Mouse (Mus musculus): ENCODE measurements around the gene Blm. TPM values are rescaled to one million over a fixed set of nuclear protein-coding genes. Genes with fewer than 3 reads are reported as not detected.

Blm gene
- 53.5 and 82.0 TPM in 2 replicates for total RNA-seq (2015; ENCODE audit: low replicate concordance)
- 52.8 and 54.9 TPM in 2 replicates for total RNA-seq (2017; ENCODE audit: low replicate concordance)

DNA sequence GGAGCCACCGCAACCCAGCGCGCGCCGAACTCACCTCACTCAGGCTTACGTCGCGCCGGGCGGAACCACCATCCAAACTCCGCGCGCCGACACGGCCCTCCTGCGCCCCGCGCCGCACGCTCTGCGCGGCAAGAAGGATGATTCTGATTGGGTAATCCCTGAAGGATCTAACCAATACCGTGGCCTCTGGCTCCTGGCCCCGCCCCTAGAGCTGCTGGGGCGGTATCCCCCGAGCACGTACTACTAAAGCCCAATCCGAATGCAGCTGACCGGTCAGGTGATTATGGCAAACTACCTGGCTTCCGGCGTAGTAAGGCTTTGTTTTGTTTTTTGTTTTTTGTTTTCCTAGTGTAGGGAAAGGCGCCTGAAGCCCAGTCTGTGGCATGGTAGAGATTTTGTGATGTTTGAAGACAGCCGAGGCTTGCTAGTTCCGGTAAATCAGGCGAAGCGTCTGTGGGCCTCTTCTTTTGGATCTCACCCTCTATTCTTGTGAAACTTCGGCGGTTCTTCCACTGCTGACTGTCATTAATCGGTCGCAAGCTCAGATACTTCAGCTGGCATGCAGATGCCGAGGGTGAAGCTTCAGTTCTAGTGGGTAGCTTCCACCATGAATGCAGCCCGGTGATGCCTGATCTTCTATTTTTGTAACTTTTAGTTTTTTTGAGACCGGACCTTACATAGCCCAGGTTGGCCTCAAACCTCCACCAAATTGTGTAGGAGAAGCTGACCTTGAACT lies at the start of gene Blm:
Blm (minus strand) TSS at position 111 of the 736 bp plus-strand sequence.
- ATAC-seq (replicated peaks; ENCODE audit: low FRiP score, poor library complexity, severe bottlenecking): peak; percentile 91

DNA sequence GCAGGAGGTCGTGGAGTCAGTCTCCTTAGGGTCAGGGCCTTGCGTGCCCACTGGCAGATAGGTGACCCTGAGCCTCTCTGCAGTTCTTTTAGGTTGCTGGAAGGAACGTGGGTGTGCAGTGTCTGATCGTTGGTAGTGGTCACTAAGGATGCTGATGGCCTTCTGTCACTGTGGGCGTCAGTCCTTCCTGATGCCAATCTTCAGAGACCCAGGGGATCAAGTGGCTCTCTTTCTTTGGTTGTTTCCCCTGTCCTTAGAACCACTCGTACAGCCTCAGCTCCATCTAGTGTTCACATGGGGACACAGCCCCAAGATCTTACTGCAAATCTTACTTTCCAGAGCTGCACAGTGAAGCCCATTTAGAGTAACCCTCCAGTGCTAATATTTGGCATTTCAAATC lies 49.1 kb upstream of the Blm start:
- peak; percentile 36; the same call in 1 of the 2 replicates for ATAC-seq (replicated peaks; ENCODE audit: low FRiP score, poor library complexity, severe bottlenecking)

GRCm38 (mm10) chr7:80582821-80583451 lies 48.0 kb upstream of the Blm start:
- no peak for ATAC-seq (replicated peaks; ENCODE audit: low FRiP score, poor library complexity, severe bottlenecking)

DNA sequence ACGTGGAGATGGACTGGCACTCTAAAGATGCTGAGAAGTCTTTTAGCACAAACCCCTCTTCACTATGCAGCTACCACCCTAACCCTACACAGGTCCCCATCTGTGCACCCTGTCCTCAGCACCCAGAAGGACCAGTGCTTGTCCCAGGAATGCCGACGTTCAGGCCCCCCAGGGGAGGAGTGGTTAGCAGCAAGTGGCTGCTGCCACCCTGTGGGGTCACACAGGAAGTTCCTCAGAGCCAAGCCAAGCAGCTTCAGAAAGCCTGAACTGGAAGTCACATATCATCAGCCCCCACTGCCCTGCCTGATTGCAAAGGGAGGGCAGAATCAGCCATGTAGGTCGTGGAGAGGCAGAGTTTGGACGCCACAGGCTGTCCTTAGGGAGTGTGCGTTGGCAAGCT lies 45.4 kb upstream of the Blm start:
- ATAC-seq (replicated peaks; ENCODE audit: low FRiP score, poor library complexity, severe bottlenecking): no peak

DNA sequence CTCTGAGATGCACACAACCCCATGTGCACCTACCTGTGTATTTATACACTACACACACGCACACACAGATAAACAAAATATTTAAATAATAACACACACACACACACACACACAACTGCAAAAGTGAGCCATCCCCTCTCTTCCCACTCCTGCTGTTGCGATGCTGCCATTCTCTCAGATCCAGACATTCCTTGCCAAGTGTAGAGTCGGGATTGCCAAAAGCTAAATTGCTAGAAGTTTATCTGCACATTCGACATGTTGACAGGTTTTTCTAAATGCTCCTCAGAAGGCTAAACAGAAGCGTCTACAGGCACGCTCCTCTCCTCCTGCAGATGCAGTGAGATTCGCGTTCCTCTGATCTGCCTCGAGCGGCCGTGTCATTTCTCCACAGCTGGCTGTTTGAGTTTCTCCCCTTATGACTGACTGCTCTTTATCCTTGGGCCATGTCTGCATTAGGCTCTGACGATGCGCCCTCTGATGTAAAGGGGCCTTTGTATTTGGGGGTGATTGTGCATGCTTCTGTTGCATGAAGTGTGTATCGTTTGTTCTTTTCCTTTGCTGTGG lies 42.6 kb upstream of the Blm start:
- no peak for ATAC-seq (replicated peaks; ENCODE audit: low FRiP score, poor library complexity, severe bottlenecking)

DNA sequence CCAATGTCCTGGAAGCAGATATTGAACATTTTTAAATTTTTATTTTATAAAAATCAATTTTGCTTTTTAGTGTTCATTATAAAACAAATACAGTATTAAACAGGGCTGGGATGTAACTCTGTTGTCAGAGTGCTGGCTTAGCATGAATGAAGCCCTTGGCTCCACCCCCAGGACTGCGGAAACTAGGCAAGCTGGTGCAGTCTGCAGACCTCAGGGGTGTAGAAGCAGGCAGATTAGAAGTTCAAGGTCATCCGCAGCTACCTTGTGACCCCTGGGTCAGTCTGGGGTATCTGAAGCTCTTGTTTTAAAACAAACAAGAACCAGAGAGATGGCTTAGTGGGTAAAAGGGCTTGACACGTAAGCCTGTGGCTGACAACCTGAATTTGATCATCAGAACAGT lies 41.7 kb upstream of the Blm start:
- ATAC-seq (replicated peaks; ENCODE audit: low FRiP score, poor library complexity, severe bottlenecking): no peak

- no peak for ATAC-seq (replicated peaks; ENCODE audit: low FRiP score, poor library complexity, severe bottlenecking)
Observed at GRCm38 (mm10) chr7:80575750-80576149, 40.8 kb upstream of the Blm start.

GRCm38 (mm10) chr7:80573076-80573475 lies 38.2 kb upstream of the Blm start:
- no peak for ATAC-seq (replicated peaks; ENCODE audit: low FRiP score, poor library complexity, severe bottlenecking)

DNA sequence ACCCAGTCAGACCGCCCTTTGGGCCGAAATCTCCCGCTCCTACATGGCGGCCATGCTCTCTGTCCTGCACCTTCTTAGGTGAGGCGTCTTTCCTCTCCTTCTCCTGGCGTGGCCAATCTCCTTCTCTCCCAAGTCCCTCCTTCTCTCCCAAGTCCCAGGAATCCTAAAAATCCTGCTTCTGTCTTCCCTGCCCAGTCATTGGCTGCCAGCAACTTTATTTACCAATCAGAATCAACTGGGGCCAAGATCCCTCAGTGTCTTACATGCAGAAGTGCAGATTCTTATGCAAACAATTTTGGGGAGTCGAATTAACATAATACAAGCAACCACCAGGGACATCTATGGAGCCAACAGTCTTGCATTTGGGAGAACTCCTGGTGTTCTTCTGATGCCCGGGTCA lies 33.1 kb upstream of the Blm start:
- ATAC-seq (replicated peaks; ENCODE audit: low FRiP score, poor library complexity, severe bottlenecking): no peak

DNA sequence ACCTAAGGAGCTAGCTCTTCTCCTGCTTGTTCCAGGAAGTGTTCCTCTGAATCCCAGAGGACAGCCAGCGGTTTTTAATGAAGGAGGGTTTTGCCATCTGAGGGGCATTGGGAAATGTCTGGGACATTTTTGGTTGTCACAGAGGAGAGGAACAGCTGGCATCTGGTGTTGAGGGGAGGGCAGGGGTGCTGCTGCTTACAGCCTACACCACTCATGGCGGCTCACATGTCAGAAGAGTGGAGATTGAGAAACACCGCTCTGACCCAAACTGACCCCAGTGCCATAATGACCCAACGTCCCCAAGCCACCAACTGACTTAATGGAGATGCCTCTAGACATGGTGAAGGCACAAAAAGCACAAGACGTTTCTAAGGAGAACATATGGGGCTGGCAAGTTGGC lies 27.0 kb upstream of the Blm start:
- no peak for ATAC-seq (replicated peaks; ENCODE audit: low FRiP score, poor library complexity, severe bottlenecking)

DNA sequence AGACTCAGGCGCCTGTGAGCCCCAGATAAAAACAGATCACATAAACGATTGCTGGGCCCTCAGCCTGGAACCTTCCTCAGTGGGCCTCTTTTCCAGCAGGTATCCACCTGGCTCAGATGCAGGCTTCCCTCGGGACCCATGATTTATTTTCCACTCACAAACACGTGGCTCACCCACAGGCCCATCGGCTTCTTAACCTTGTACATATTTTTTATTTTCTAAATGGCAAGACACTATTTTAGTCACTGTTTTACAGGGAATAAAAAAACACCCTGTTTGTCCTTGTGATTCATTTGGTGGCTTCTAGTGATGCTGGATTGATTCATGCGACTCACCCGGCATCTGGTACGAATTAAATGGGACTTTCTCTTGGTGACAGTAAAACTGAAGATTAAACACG lies 26.4 kb upstream of the Blm start:
- ATAC-seq (replicated peaks; ENCODE audit: low FRiP score, poor library complexity, severe bottlenecking): no peak

DNA sequence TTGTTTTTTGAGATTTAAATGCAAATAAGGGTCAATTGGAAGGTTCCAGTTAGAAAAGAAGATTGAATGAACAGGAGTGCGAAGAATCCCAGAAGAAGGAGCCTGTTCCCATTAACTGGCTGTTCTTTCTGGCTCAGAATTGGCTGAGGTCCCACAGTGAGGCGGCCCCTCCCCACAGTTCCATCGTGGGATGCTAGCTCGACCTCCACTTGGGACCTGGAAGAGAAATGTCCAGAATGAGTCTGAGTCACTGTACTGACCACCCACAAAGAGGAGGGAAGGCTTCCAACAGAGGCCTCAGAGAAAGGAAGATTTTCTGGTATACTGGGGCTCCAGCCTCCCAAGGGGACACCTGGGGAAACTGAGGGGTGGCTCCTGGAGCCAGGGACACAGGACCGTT lies 23.7 kb upstream of the Blm start:
- ATAC-seq (replicated peaks; ENCODE audit: low FRiP score, poor library complexity, severe bottlenecking): no peak

DNA sequence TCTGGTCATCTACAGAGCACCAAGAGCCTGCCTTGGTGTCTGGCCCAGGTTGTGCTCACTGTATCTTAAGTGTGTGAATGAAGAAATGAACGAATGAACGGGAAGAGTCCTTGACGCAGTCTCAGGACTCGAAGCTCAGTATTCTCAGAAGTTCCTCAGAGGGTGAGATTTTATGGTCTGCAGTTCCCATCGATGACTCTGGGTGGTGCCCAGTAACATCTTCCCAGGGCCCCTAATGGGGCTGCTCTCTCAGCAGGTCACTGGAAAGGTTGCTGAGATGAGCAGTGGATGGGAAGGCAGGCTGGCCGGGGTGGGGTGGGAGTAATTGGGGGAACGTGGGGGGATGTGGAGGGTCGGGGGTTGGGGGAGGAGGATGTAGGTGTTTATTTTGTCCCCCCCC lies 23.2 kb upstream of the Blm start:
- no peak for ATAC-seq (replicated peaks; ENCODE audit: low FRiP score, poor library complexity, severe bottlenecking)

- ATAC-seq (replicated peaks; ENCODE audit: low FRiP score, poor library complexity, severe bottlenecking): no peak
Observed at GRCm38 (mm10) chr7:80557161-80557560, 22.2 kb upstream of the Blm start.

DNA sequence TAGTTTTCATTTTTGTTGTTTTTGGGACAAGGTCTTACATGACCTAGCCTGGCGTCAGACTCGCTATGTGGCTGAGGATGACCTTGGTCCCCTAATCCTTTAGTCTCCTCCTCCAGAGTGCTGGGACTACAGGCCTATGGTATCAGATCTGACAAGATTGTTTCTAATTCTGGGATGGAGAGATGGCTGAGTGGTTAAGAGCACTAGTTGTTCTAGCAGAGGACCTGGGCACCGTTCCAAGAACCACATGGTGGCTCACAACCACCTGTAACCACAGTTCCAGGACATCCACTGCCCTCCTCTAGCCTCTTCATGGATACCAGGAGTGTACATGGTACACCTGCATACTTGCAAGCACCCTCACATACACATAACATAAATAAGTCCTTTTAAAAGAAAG lies 21.2 kb upstream of the Blm start:
- no peak for ATAC-seq (replicated peaks; ENCODE audit: low FRiP score, poor library complexity, severe bottlenecking)

DNA sequence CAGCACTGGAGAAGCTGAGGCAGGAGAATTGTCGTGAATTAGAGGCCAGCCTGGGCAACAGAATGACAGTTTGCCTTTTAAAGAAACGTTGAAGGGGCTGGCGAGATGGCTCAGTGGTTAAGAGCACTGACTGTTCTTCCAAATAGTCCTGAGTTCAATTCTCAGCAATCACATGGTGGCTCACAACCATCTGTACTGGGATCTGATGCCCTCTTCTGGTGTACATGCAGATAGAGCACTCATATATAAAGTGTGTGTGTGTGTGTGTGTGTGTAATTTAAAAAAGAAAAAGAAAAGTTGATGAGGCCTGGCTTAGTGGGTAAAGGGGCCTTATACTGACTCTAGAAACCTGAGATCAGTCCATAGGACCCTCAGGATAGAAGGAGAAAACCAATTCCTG lies 20.2 kb upstream of the Blm start:
- no peak for ATAC-seq (replicated peaks; ENCODE audit: low FRiP score, poor library complexity, severe bottlenecking)

GRCm38 (mm10) chr7:80554180-80555021 lies 19.5 kb upstream of the Blm start:
- no peak for ATAC-seq (replicated peaks; ENCODE audit: low FRiP score, poor library complexity, severe bottlenecking)

DNA sequence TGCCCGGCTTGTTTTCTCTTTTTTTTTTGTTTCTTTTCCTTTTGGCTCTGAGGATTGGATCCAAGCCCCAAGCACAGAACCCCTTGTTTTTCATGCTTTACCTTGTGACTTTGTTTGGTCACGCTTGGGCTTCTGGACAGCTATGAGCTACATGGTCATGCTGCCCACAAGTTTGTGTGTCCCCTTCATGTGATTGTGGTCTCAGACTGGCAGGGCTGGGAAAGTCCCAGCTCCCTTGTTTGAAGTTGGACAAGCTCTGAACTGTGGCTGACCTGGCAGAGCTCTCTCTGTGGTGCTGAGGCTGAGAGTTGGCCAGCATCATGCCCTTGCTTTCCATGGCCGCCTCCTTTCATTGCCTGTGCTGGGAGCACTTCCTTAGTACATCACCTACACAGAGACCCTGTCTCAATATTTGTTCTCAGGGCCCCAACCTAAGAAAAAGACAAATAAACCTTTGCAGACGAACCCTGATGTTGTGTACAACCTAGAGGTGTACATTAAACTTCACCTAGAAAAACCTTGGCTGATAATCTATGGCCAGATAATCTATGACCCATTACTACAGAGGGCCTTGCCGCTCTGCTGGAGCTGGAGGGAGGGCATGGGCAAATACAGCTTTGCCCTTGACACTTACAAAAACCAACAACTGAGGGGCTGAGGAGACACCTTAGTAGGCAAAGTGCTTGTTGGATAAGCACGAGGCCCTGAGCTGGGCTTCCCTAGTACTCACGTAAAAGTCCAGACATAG lies 13.8 kb upstream of the Blm start:
- ATAC-seq (replicated peaks; ENCODE audit: low FRiP score, poor library complexity, severe bottlenecking): no peak

DNA sequence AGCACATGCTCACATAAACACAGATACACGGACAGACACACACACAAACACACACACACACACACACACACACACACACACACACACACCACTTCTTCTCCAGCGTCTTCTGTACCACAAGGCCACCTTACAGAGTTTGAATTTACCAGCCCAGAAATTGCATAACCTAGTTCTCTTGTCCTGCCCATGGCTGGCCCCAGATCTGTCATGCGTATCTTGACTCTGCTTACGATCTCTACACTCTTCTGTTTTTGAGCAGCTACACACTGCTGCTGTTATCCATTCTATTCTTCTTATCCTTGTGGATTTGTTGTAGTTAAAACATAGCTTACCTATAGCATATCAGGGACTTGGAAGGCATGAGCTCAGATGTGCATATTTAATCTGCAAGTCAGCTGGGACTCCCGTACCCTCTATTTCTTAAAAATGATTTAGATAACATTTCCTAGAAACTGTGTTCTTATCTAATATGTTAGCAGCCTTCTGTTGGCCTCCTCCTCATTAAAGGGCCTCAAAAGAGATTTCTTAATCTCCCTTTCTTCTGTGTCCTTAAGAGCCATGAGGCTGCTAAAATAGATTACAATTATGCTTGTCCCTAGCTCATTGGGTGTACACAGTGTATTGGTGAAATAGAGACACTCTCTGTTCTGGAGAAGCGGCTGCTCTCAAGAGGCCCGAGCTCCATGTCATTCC lies 7.4 kb upstream of the Blm start:
- peak; percentile 70 for ATAC-seq (replicated peaks; ENCODE audit: low FRiP score, poor library complexity, severe bottlenecking)

Data from erythroblast, adult 5-6 weeks (primary cell).